Mouse (Mus musculus) cortical plate, adult 2 months (tissue): ENCODE measurements around the gene Antxr1.
A peak's percentile ranks its signal among the peaks of the same experiment; 100 is the strongest.

ENCODE experiments used
- CTCF ChIP-seq: fragments of 200-500 bp; IDR thresholded peaks from 2 replicates; pipeline ENCODE4 v1.5.1; 2011; ENCODE audit warnings: mild to moderate bottlenecking, control low read depth, low read length; ENCODE audit not compliant: insufficient read depth; ENCODE audit errors: extremely low read depth
- POLR2A ChIP-seq: fragments of 200-500 bp; IDR thresholded peaks from 2 replicates; pipeline ENCODE4 v1.6.1; 2011; ENCODE audit warnings: mild to moderate bottlenecking, low read length, control low read depth; ENCODE audit not compliant: insufficient read depth; ENCODE audit errors: extremely low read depth

DNA sequence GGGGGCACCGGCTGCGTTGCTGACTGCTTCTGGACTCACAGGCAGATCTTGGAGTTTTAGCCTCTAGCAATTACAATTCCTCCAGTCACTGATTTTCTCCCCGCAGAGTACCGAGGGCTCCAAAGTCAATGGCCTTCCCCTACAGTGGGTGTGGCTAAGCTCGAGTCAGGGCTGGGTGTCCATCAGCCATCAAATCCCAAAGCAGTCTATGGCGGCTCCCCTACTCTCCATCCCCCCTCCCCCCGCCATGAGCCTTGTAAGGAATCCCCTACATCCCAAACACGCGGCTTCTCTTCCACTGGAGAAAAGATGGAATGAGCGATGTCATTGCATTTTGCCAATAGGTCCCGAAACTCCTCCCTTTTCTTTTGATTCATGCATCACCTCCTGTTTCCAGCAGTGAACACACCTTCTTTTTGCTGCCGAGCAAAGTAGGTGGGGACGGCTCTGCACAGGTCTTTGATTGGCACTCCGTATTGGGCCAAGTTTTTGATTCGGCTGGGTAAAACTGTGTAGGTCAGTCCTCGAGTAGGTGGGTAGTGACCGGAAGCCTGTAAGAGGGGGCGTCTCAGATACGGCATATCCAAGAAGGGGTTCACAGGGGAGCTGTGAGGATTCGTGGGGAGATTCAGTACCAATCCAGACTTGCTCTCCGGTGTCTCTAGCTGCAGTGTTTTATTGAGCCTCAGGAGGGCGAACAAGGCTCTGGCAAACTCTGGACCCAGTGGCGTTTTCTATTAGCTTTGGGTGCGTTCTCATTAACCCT is 48.5 kb upstream of the Antxr1 start:
- TF ChIP-seq CTCF (peak; percentile 47), POLR2A (no peak)
